Mouse (Mus musculus) activated CD4-positive, CD25-positive, alpha-beta regulatory T cell (primary cell): ENCODE measurements around the gene Ugt1a10. TPM values are rescaled to one million over a fixed set of nuclear protein-coding genes. Genes with fewer than 3 reads are reported as not detected.

ENCODE experiments used
- polyA plus RNA-seq, 2 experiments: library from polyadenylated mRNA; unstranded; fragments of 100-300 nt; shearing (Covaris generic); gene quantifications; one replicate each; pipeline ENCODE4 v1.2.1; 2017

The Ugt1a10 gene
- polyA plus RNA-seq, result not detected

GRCm38 (mm10) chr1:88055088-88055487 is at the start of gene Ugt1a10:
Gene Ugt1a10, plus strand, starts transcription at chr1:88055388.

GRCm38 (mm10) chr1:88008211-88008697 is 46.9 kb upstream of the Ugt1a10 start, which contains the start of gene Usp40:
Gene Usp40, minus strand, starts transcription at chr1:88008551.

GRCm38 (mm10) chr1:88070495-88070894 is 15.3 kb downstream of the Ugt1a10 start, which contains the start of gene Ugt1a9:
Gene Ugt1a9, plus strand, starts transcription at chr1:88070800.

GRCm38 (mm10) chr1:88087513-88087912 is 32.3 kb downstream of the Ugt1a10 start, which contains the start of gene Ugt1a8:
Gene Ugt1a8, plus strand, starts transcription at chr1:88087813.

GRCm38 (mm10) chr1:88094941-88095492 is 39.8 kb downstream of the Ugt1a10 start, which contains the start of gene Ugt1a7c:
Gene Ugt1a7c, plus strand, starts transcription at chr1:88095062.

GRCm38 (mm10) chr1:88103019-88103418 is 47.8 kb downstream of the Ugt1a10 start, which contains the start of gene Ugt1a6b:
Gene Ugt1a6b, plus strand, starts transcription at chr1:88103252.

GRCm38 (mm10) chr1:88134457-88135011 is 79.3 kb downstream of the Ugt1a10 start, which contains the start of gene Ugt1a6a:
Gene Ugt1a6a, plus strand, starts transcription at chr1:88134809.

GRCm38 (mm10) chr1:88165711-88166110 is 110.5 kb downstream of the Ugt1a10 start, which contains the start of gene Ugt1a5:
Gene Ugt1a5, plus strand, starts transcription at chr1:88166012.

GRCm38 (mm10) chr1:88200456-88200855 is 145.3 kb downstream of the Ugt1a10 start, which contains the start of gene Ugt1a2:
Gene Ugt1a2, plus strand, starts transcription at chr1:88200601.

GRCm38 (mm10) chr1:88205294-88205922 is 150.2 kb downstream of the Ugt1a10 start, which contains the start of gene Dnajb3:
Gene Dnajb3, minus strand, starts transcription at chr1:88205782.

GRCm38 (mm10) chr1:88211812-88212211 is 156.6 kb downstream of the Ugt1a10 start, which contains the start of gene Ugt1a1:
Gene Ugt1a1, plus strand, starts transcription at chr1:88211959.

GRCm38 (mm10) chr1:88226670-88227379 is 171.6 kb downstream of the Ugt1a10 start, which contains the start of gene Mroh2a:
Gene Mroh2a, plus strand, starts transcription at chr1:88226986.

Other genes with a start within 250 kb of the Ugt1a10 start
- 10 to 100 TPM; 88.6 to 94.2 TPM for gene Dgkd, start 202.1 kb upstream of the Ugt1a10 start, polyA plus RNA-seq
- 10 to 100 TPM; 16.2 to 17.5 TPM for gene Usp40, start 46.8 kb upstream of the Ugt1a10 start, polyA plus RNA-seq
- under 1 TPM in 1 of 2 experiments, not detected in 1; 0.24 TPM for gene Ugt1a9, start 15.4 kb downstream of the Ugt1a10 start, polyA plus RNA-seq
- not detected for gene Ugt1a8, start 32.4 kb downstream of the Ugt1a10 start, polyA plus RNA-seq
- gene Ugt1a7c, start 39.7 kb downstream of the Ugt1a10 start, polyA plus RNA-seq, result under 1 TPM; 0.28 to 0.30 TPM
- gene Ugt1a6b, start 47.9 kb downstream of the Ugt1a10 start, polyA plus RNA-seq, result not detected
- gene Ugt1a6a, start 79.4 kb downstream of the Ugt1a10 start, polyA plus RNA-seq, result under 1 TPM; 0.38 to 0.97 TPM
- gene Ugt1a5, start 110.6 kb downstream of the Ugt1a10 start, polyA plus RNA-seq, result not detected
- under 1 TPM in 1 of 2 experiments, not detected in 1; 0.32 TPM for gene Ugt1a2, start 145.2 kb downstream of the Ugt1a10 start, polyA plus RNA-seq
- gene Dnajb3, start 150.4 kb downstream of the Ugt1a10 start, polyA plus RNA-seq, result under 1 TPM; 0.71 to 0.72 TPM
- gene Ugt1a1, start 156.6 kb downstream of the Ugt1a10 start, polyA plus RNA-seq, result under 1 TPM in 1 of 2 experiments, not detected in 1; 0.42 TPM
- 1 to 10 TPM in 1 of 2 experiments, under 1 TPM in 1; 0.66 to 1.7 TPM for gene Mroh2a, start 171.6 kb downstream of the Ugt1a10 start, polyA plus RNA-seq
- gene Hjurp, start 222.2 kb downstream of the Ugt1a10 start, polyA plus RNA-seq, result 10 to 100 TPM; 65.5 to 68.2 TPM
- gene Trpm8, start 222.3 kb downstream of the Ugt1a10 start, polyA plus RNA-seq, result under 1 TPM in 1 of 2 experiments, not detected in 1; 0.33 TPM